Mouse (Mus musculus): ENCODE data around the gene Gm42674.

DNA sequence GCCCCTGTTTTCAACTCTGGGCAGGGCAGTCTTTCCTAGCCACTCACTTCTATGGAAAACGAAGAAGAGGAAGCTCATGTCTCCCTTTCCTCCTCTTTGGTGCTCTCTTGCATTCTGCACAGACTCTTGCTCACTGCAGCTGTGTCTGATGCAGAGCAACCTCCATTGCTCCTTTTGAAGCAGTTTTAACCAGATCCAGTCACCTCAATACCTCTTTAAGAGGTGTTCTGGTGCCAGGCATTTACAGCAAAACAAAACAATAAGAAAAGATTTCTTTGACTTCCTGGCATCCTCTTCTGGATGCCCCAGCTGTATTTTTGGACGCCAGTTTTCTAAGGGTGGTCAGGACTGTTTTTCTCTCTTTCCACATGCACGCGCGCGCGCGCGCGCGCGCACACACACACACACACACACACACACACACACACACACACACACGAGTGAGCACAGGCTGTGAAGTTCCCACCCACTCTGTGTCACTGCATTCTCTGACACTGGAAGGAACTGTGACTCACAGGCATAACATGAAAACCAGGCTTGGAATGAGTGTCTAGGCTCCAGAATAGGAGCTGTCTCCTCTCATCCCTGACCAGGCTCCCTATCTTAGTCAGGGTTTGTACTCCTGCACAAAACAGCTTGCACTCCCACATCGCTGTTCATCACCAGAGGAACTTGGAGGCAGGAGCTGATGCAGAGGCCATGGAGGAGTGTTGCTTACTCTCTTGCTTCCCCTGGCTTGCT is 14.2 kb upstream of the Gm42674 start:
- TF ChIP-seq POLR2A (IDR thresholded peaks at IDR 0.05; ENCODE audit: borderline replicate concordance, extremely low read depth, insufficient read depth, insufficient read length, poor library complexity, severe bottlenecking) (no peak), CTCF (IDR thresholded peaks at IDR 0.05; ENCODE audit: borderline replicate concordance, extremely low read depth, insufficient read depth, insufficient read length) (no peak)
